Mouse (Mus musculus) kidney, adult 11 months (tissue): ENCODE measurements around the gene D11Wsu47e.
A peak's percentile ranks its signal among the peaks of the same experiment; 100 is the strongest.

Experiments used
- DNase-seq: peaks from one replicate; pipeline ENCODE4 v3.0.0; 2022

Gene D11Wsu47e

DNA sequence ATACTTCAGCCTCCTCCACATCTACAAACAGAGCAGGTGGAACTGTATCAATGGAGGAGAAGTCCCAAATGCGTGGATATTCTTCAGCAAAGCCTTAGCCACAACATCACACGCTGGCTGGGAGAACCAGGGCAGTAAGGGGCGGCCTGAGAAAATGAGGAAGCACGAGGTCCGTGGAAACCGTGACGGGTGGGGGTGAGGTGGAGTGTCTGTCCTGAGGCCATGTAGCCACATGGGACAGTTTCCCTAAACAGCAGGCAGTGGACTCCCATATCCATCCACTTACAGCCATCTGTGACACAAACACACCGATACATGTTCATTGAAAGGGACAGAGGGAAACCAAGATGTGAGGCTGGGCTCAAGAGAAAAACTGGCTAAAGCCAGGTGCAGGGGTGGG lies 53.7 kb downstream of the D11Wsu47e start:
- no peak for DNase-seq

DNA sequence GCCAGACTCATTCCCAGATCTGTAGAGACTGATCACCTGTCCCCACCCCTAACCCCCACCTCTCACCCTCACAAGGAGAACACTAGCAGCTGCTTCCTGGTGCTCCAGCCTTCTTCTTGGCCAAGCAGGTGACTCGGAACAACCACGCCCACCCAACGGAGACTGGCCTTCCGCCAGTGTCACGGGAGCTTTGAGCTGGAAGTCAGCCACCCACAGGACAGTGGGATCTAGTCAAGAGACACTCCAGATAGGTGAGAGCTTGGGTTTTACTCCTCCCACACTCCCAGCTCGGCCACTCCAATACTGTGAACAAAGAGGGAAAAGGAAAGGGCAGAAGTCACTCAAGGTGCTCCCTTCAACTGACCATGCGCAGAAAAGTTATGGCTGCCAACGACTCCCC lies 55.0 kb downstream of the D11Wsu47e start:
- DNase-seq = peak; percentile 90

DNA sequence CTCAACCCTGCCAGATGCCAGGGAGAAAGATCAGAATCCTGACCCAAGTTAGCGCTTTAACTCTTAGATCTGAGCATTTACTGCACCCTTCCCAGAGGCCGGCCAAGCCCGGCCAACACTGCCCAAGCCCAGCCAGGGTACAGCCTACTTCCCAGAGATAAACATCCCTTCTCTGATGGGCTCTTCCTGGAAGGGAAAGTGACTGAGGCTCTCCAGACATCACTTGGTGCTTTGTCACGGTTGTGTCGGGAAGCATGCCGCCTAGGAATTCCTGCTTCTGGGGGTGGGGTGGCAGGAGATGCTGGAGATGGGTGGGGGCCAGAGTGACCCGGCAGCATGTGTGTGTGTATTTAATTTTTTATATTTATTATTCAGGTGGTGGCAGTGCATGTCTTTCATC lies 55.9 kb downstream of the D11Wsu47e start:
- no peak for DNase-seq

DNA sequence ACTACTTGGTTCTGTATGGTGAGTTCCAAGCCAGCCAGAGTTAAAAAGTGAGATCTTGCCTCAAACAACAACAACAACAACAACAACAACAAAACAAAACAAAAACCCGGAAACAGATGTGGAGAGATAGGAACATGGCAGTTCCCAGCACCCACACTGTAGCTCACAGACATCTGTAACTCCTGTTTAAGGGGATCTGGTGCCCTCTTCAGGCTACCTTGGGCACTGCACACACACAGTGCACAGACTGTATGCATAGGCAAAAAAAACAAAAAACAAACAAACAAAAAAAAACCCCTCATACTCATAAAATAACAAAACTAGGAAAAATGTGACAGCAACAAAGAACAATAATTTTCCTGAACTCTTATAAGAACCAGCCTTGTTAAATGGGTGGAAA lies 58.8 kb downstream of the D11Wsu47e start:
- DNase-seq = no peak
